Mouse (Mus musculus) hindbrain, embryonic 14.5 days (tissue): ENCODE measurements around the gene Ggt7. TPM values are rescaled to one million over a fixed set of nuclear protein-coding genes. Genes with fewer than 3 reads are reported as not detected.
A peak's percentile ranks its signal among the peaks of the same experiment; 100 is the strongest.
"Not testable (repeated sequence)": the region's sequence is repeated elsewhere in the genome, so short reads cannot be mapped to it uniquely, and the experiment has no call there.

ENCODE experiments used
- ATAC-seq: fragments of 200-750 bp; cut with Nextera tagmentation; 2 replicates; pipeline ENCODE4 v1.8.0; 2017; ENCODE audit warnings: moderate number of reproducible peaks, mild to moderate bottlenecking, moderate TSS enrichment, moderate library complexity; ENCODE audit not compliant: low FRiP score
- DNase-seq: peaks from one replicate; pipeline ENCODE4 v3.0.0-alpha.2; 2015; ENCODE audit warnings: low spot score
- H3K27ac ChIP-seq: fragments of 300-500 bp; sonication (generic); 2 replicates; pipeline ENCODE4 v1.5.1; 2014; ENCODE audit warnings: mild to moderate bottlenecking, moderate library complexity
- H3K27me3 ChIP-seq: fragments of 300-500 bp; sonication (generic); 2 replicates; pipeline ENCODE4 v1.6.1; 2014; ENCODE audit warnings: mild to moderate bottlenecking, low read length, mixed read lengths; ENCODE audit not compliant: control insufficient read depth, insufficient read depth
- H3K36me3 ChIP-seq: fragments of 300-500 bp; sonication (generic); replicated peaks from 2 replicates; pipeline ENCODE4 v1.6.1; 2014; ENCODE audit not compliant: control insufficient read depth, insufficient read depth
- H3K4me1 ChIP-seq: fragments of 300-500 bp; sonication (generic); replicated peaks from 2 replicates; pipeline ENCODE4 v1.6.1; 2014; ENCODE audit warnings: antibody characterized with exemption, low read length, mixed read lengths; ENCODE audit not compliant: control insufficient read depth, insufficient read depth
- H3K4me2 ChIP-seq: fragments of 300-500 bp; sonication (generic); replicated peaks from 2 replicates; pipeline ENCODE4 v1.6.1; 2014; ENCODE audit warnings: mild to moderate bottlenecking, moderate library complexity
- H3K4me3 ChIP-seq: fragments of 300-500 bp; sonication (generic); replicated peaks from 2 replicates; pipeline ENCODE4 v1.5.1; 2014; ENCODE audit warnings: mild to moderate bottlenecking, low read length
- H3K9ac ChIP-seq: fragments of 300-500 bp; sonication (generic); 2 replicates; pipeline ENCODE4 v1.6.1; 2014
- H3K9me3 ChIP-seq: fragments of 300-500 bp; sonication (generic); 2 replicates; pipeline ENCODE4 v1.6.1; 2016; ENCODE audit warnings: low read length; ENCODE audit not compliant: control insufficient read depth
- WGBS: fragments of 180-500 bp; shearing (Covaris S2); extraction: QIAGEN DNeasy Blood & Tissue Kit; methylation state at CpG from one replicate; pipeline ENCODE4 v1.1.7; 2014; 5-methylcytosine and 5-hydroxymethylcytosine counted together
- polyA plus RNA-seq: library from polyadenylated mRNA; unstranded; fragments of >200 nt; fragmentation: Nextera tagmentation; extraction: Ambion mirVana; gene quantifications from 2 replicates; pipeline ENCODE4 v1.2.1, GENCODE M21; 2014

Gene Ggt7
- polyA plus RNA-seq, 1 experiment from 2014 or later: 48.5 TPM

DNA sequence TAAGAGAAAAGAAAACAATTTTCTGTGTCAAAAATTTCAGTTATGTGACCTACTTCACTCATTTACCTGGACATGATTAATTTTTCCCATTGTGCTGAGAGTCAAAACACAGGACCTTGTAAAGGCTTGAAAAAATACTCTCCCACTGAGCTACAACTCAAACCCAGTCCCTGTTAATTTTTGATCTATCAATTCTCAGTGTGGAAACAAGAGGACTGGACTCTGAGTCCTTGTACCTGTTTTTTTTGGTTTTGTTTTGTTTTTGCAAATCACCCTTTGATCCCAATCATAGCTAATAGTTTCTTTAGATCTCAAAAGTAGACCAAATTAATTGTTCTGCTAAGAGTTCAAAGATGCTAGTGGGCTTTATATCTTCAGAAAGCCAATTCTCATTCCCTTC lies 21.7 kb upstream of the Ggt7 start:
- H3K27me3 ChIP-seq: no peaks in the 10 kb centered on the region
- no peak overlapping the region for H3K4me2 ChIP-seq
- no peaks in the 10 kb centered on the region for H3K36me3 ChIP-seq
- H3K9ac ChIP-seq: no peak overlapping the region
- ATAC-seq (no peak), DNase-seq (no peak)
- H3K27ac ChIP-seq: no peak overlapping the region
- H3K4me3 ChIP-seq: no peak overlapping the region
- H3K9me3 ChIP-seq: no peaks in the 10 kb centered on the region
- no peaks in the 10 kb centered on the region for H3K4me1 ChIP-seq

DNA sequence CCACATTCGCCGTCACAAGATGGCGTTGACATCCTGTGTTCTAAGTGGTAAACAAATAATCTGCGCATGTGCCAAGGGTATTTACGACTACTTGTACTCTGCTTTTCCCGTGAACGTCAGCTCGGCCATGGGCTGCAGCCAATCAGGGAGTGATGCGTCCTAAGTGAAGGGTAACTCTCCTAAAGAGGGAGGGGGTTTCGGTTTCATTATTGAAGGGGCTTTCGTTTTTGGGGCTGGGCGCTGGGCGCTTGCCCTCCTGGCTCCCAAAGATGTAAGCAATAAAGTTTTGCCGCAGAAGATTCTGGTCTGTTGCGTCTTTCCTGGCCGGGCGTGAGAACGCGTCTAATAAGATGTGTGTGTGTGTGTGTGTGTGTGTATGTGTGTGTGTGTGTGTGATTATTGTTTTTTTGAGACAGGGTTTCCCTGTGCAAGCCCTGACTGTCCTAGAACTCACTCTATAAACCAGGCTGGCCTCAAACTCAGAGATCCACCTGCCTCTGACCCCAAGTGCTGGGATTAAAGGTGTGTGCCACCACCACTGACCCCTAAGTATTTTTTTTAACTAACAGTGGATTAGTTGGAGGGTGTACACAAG lies 20.5 kb upstream of the Ggt7 start:
- not testable (repeated sequence) for DNase-seq, H3K9me3 ChIP-seq, H3K4me3 ChIP-seq, H3K36me3 ChIP-seq, H3K9ac ChIP-seq, ATAC-seq, H3K4me2 ChIP-seq, H3K27me3 ChIP-seq, H3K27ac ChIP-seq, H3K4me1 ChIP-seq
- 79% methylated on average over 12 of the region's 19 CpGs for WGBS

DNA sequence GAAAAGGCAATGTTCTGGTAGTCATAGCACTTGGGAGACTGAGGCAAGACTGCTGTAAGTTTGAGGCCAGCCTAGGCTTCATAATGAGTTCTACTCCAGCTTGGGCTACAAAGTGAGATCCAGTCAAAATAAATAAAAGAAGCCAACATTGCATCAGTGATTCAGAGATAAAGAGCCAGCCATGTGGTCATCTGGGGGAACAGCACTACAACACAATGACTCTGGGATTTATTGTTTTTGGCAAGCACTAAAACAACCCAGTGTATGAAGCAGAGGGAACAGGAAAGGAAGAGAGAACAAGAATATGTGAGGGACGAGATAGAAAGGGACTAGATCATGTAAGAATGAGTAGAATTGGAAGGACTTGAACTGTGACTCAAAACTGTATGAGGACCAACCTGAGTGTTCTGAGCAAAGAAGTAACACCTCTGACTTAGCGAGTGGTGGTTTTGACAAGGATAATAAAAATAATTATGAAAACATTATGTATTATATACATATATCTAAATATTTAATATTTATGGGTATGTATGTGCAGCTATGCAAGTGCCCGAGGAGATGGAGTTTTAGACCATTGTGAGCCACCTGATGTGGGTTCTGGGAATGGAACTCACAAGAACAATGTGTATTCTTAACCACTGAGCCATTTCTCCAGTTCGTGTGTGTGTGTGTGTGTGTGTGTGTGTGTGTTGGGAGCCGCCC lies 19.9 kb upstream of the Ggt7 start:
- no peaks in the 10 kb centered on the region for H3K9me3 ChIP-seq
- H3K4me1 ChIP-seq: no peaks in the 10 kb centered on the region
- no peaks in the 10 kb centered on the region for H3K36me3 ChIP-seq
- H3K4me3 ChIP-seq: no peak overlapping the region
- DNase-seq (no peak), ATAC-seq (no peak)
- no peaks in the 10 kb centered on the region for H3K27me3 ChIP-seq
- H3K9ac ChIP-seq: no peak overlapping the region
- no peak overlapping the region for H3K27ac ChIP-seq
- WGBS: 75% methylated on average over 5 of the region's 5 CpGs
- no peak overlapping the region for H3K4me2 ChIP-seq

DNA sequence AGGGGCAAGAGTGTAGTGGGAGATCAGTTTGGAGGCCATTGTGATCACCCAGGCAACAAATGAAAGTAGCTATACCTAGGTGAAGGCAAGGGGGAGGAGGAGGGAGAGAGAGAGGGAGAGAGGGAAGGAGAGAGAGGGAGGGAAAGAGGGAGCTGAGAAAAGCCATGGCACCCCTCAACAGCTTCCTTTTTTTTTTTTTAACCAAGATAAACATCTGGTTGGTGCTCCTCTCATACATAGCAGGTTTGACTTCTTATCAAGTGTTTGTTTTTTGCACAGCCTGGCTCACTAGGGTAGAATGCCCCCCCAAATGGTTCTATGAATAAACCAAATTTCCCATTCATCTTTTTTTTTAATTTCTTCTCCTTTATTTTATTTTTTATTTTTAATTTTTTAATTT lies 18.3 kb upstream of the Ggt7 start:
- H3K27ac ChIP-seq: no peak overlapping the region
- no peaks in the 10 kb centered on the region for H3K27me3 ChIP-seq
- H3K4me3 ChIP-seq: no peak overlapping the region
- no peak overlapping the region for H3K9ac ChIP-seq
- H3K36me3 ChIP-seq: no peaks in the 10 kb centered on the region
- H3K4me2 ChIP-seq: no peak overlapping the region
- ATAC-seq (no peak), DNase-seq (no peak)
- no peaks in the 10 kb centered on the region for H3K9me3 ChIP-seq
- no peaks in the 10 kb centered on the region for H3K4me1 ChIP-seq

DNA sequence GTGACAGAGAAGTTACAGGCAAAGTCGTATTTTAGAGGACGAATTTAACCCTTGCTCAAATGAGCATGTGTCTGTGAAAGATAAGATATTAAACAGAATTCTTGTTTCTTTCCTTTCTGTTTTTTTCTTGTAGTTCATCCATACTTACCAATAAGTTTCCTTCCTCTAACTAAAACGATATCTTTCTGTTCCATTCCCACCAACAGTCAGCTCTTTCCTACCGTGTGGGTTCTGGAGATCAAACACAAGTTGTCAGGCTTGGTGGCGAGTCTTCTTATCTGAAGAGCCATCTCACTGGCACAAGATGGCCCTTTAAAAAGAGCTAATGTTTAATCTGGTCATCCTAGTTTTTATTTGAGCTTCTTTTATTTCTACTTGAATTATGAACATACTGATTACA lies 9.3 kb upstream of the Ggt7 start:
- ATAC-seq: no peak
- no peak for DNase-seq
- H3K4me1 ChIP-seq: no peaks in the 10 kb centered on the region
- H3K9ac ChIP-seq: no peak overlapping the region
- 83% methylated on average over 5 of the region's 5 CpGs for WGBS
- H3K4me3 ChIP-seq: no peak overlapping the region
- no peaks in the 10 kb centered on the region for H3K27me3 ChIP-seq
- no peaks in the 10 kb centered on the region for H3K9me3 ChIP-seq
- no peak overlapping the region for H3K27ac ChIP-seq
- H3K4me2 ChIP-seq: no peak overlapping the region
- no peaks in the 10 kb centered on the region for H3K36me3 ChIP-seq

DNA sequence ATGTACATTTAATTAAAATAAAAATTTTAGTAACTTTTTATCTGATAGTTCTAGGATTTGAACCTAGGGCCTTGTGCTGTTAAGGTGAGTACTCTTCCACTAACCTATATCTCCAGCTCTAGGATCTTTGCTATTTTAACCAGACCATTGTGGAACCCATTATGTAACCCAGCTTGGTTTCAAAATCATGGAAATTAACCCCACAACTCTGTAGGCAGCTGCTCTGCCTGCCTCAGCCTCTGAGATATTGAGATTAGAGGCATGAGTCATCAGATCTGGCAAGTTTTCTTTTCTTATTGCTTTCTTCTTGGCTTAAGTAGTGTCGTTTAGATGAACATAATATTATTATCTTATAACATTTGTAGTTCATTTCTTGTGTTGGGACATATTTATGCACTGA lies 6.3 kb upstream of the Ggt7 start:
- 76% methylated on average over 1 of the region's 1 CpGs for WGBS

DNA sequence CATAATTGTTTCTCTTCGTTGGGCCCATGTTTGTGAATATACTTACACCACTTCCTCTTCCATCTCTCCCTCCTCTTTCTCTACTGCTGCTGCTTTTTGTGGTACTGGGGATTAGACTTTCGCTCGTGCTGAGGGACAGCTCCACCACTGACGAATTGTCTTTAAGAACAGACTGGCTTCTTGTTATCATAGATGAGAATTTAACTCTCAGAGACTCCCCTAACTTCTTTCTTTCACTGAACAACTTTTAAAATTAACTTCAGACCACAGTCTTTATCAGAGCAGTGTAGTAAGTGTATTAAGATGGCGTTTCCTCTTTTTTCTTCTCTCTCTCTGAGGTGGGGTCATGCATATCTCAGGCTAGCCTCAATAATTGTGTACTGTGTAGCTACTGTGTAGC lies 5.7 kb upstream of the Ggt7 start:
- Histone ChIP-seq H3K27ac (no peak overlapping the region), H3K4me1 (peaks cover 4% of the 10 kb centered on the region), H3K4me2 (no peak overlapping the region), H3K9me3 (no peaks in the 10 kb centered on the region), H3K36me3 (no peaks in the 10 kb centered on the region), H3K4me3 (no peak overlapping the region), H3K9ac (no peak overlapping the region), H3K27me3 (no peaks in the 10 kb centered on the region)
- DNase-seq: no peak
- 68% methylated on average over 5 of the region's 5 CpGs for WGBS
- no peak for ATAC-seq

More for the DNA sequence above, 6.3 kb upstream of the Ggt7 start:
- no peaks in the 10 kb centered on the region for H3K27me3 ChIP-seq
- H3K4me1 ChIP-seq: no peaks in the 10 kb centered on the region
- no peak overlapping the region for H3K27ac ChIP-seq
- no peak for ATAC-seq
- H3K9me3 ChIP-seq: no peaks in the 10 kb centered on the region
- no peak overlapping the region for H3K4me3 ChIP-seq
- no peak overlapping the region for H3K4me2 ChIP-seq
- DNase-seq: no peak
- no peaks in the 10 kb centered on the region for H3K36me3 ChIP-seq
- no peak overlapping the region for H3K9ac ChIP-seq

DNA sequence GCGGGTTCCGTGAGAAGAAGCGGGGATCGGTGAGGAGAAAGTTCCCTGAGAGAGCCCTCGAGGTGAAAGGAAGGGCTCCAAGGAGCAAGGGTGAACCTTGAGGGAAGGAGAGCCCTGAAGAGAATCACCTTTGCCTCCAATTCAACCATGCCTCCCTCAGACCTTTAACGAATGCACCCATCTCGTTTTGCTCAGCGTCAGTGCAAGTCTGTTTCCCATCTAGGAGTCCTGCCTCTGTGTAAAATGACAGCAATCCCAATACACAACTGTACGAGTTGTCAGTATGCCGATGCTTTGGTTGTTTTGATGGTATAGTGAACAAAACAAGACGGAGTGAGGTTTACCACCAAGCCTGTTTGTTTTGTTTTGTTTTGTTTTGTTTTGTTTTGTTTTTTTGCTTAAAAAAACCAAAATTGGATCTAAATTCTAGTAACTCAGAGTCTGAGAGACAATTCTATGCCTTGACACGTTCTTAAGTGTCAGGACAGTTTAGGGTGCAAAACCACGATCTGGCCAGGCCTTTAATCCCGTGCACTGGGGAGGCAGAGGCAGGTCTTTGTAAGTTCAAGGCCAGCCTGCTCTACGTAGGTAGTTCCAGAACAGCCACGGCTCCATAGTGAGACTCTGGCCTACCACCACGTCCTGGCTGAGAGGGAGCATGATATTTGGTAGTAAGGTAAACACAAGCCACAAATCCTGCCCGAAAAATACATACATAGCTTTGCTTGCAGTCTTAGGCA lies 664 bp upstream of the Ggt7 start:
- Histone ChIP-seq H3K4me2 (peak overlapping the region; percentile 71), H3K36me3 (no peaks in the 10 kb centered on the region), H3K4me3 (peak overlapping the region; percentile 58), H3K9me3 (no peaks in the 10 kb centered on the region), H3K9ac (peak overlapping the region; percentile 54), H3K27me3 (no peaks in the 10 kb centered on the region), H3K4me1 (peaks cover 21% of the 10 kb centered on the region), H3K27ac (0 out of 2 replicates have a peak overlapping the region, but pooled peaks have one; percentile 62)
- ATAC-seq (no peak), DNase-seq (no peak)
- WGBS: 28% methylated on average over 18 of the region's 18 CpGs

DNA sequence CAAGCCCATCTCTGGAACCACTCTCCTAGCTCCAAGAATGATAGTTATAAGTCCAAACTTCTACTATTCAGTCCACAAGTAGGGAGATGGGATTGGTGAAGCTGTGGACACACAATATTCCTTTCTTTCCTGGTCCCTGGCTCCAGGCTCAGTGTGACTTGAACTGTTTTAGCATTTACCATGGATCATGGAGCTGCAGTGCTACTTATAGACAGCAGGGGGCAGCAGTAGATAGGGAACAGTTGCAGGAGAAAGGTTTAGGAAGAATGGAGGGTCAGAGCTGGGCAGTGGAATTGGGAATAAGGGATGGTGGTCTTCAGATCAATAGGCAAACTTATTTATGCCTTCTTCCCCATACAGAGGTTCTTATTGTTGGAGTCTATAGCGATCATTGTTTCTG lies 2.1 kb downstream of the Ggt7 start:
- Histone ChIP-seq H3K9ac (no peak overlapping the region), H3K4me2 (no peak overlapping the region), H3K27ac (no peak overlapping the region), H3K4me3 (no peak overlapping the region), H3K36me3 (0 out of 2 replicates have a peak, but pooled peaks cover 5% of the 10 kb centered on the region), H3K4me1 (peaks cover 35% of the 10 kb centered on the region), H3K9me3 (no peaks in the 10 kb centered on the region), H3K27me3 (no peaks in the 10 kb centered on the region)
- 10% methylated on average over 1 of the region's 1 CpGs for WGBS
- no peak for ATAC-seq
- DNase-seq: peak; percentile 85
